Mouse (Mus musculus) kidney, embryonic 15.5 days (tissue): ENCODE data around the gene Dscaml1. TPM values are rescaled to one million over a fixed set of nuclear protein-coding genes. Genes with fewer than 3 reads are reported as not detected.

Experiments used
- ATAC-seq: fragments of 200-750 bp; cut with Nextera tagmentation; replicated peaks from 2 replicates; pipeline ENCODE4 v1.8.0; 2017; ENCODE audit warnings: moderate TSS enrichment; ENCODE audit not compliant: low FRiP score
- H3K27ac ChIP-seq: fragments of 300-500 bp; sonication (generic); 2 replicates; pipeline ENCODE4 v1.5.1; 2015; ENCODE audit warnings: mild to moderate bottlenecking, inconsistent platforms
- H3K27me3 ChIP-seq: fragments of 300-500 bp; sonication (generic); 2 replicates; pipeline ENCODE4 v1.6.1; 2015; ENCODE audit warnings: inconsistent platforms
- H3K36me3 ChIP-seq: fragments of 300-500 bp; sonication (generic); 2 replicates; pipeline ENCODE4 v1.6.1; 2015; ENCODE audit warnings: inconsistent platforms
- H3K4me1 ChIP-seq: fragments of 300-500 bp; sonication (generic); 2 replicates; pipeline ENCODE4 v1.6.1; 2015; ENCODE audit warnings: inconsistent platforms
- H3K4me2 ChIP-seq: fragments of 300-500 bp; sonication (generic); 2 replicates; pipeline ENCODE4 v1.6.1; 2015; ENCODE audit warnings: moderate library complexity, mild to moderate bottlenecking, inconsistent platforms
- H3K4me3 ChIP-seq: fragments of 300-500 bp; sonication (generic); replicated peaks from 2 replicates; pipeline ENCODE4 v1.5.1; 2015; ENCODE audit warnings: mild to moderate bottlenecking, inconsistent platforms
- H3K9ac ChIP-seq: fragments of 300-500 bp; sonication (generic); 2 replicates; pipeline ENCODE4 v1.6.1; 2015; ENCODE audit warnings: mild to moderate bottlenecking, inconsistent platforms
- H3K9me3 ChIP-seq: fragments of 300-500 bp; sonication (generic); replicated peaks from 2 replicates; pipeline ENCODE4 v1.6.1; 2016; ENCODE audit warnings: inconsistent platforms
- WGBS: fragments of 180-500 bp; shearing (Covaris S2); methylation state at CpG from one replicate; pipeline ENCODE4 v1.1.7; 2015; ENCODE audit warnings: mixed read lengths; 5-methylcytosine and 5-hydroxymethylcytosine counted together
- polyA plus RNA-seq: library from polyadenylated mRNA; unstranded; fragments of >200 nt; fragmentation: Nextera tagmentation; extraction: Ambion mirVana; gene quantifications from 2 replicates; pipeline ENCODE4 v1.2.1, GENCODE M21; 2015

Gene Dscaml1
- polyA plus RNA-seq, 1 experiment from 2014 or later: 0.13 TPM

- Histone ChIP-seq H3K9me3 (no peaks in the 10 kb centered on the region), H3K27me3 (no peaks in the 10 kb centered on the region), H3K36me3 (no peaks in the 10 kb centered on the region), H3K9ac (no peak overlapping the region), H3K27ac (no peak overlapping the region), H3K4me3 (no peak overlapping the region), H3K4me1 (no peaks in the 10 kb centered on the region), H3K4me2 (no peak overlapping the region)
- WGBS: 55% methylated on average over 6 of the region's 6 CpGs
- no peak for ATAC-seq
Measured at GRCm38 (mm10) chr9:45625889-45626446, 199.5 kb downstream of the Dscaml1 start.

- no peak overlapping the region for H3K4me3 ChIP-seq
- peak; percentile 29; the same call in 1 of the 2 replicates for ATAC-seq
- H3K4me1 ChIP-seq: peaks cover 9% of the 10 kb centered on the region
- H3K27ac ChIP-seq: 0 out of 2 replicates have a peak overlapping the region, but pooled peaks have one; percentile 37
- 38% methylated on average over 10 of the region's 10 CpGs for WGBS
- no peak overlapping the region for H3K9ac ChIP-seq
- no peaks in the 10 kb centered on the region for H3K9me3 ChIP-seq
- no peak overlapping the region for H3K4me2 ChIP-seq
- no peaks in the 10 kb centered on the region for H3K36me3 ChIP-seq
- no peaks in the 10 kb centered on the region for H3K27me3 ChIP-seq
Measured at GRCm38 (mm10) chr9:45632520-45632919, 206.1 kb downstream of the Dscaml1 start.

GRCm38 (mm10) chr9:45633036-45633435 is 206.6 kb downstream of the Dscaml1 start:
- no peak for ATAC-seq
- Histone ChIP-seq H3K4me2 (no peak overlapping the region), H3K4me1 (peaks cover 9% of the 10 kb centered on the region), H3K27ac (no peak overlapping the region), H3K4me3 (no peak overlapping the region), H3K9ac (no peak overlapping the region), H3K27me3 (no peaks in the 10 kb centered on the region), H3K36me3 (no peaks in the 10 kb centered on the region), H3K9me3 (no peaks in the 10 kb centered on the region)
- 45% methylated on average over 2 of the region's 2 CpGs for WGBS

- peaks cover 9% of the 10 kb centered on the region for H3K4me1 ChIP-seq
- H3K4me2 ChIP-seq: no peak overlapping the region
- WGBS: 72% methylated on average over 4 of the region's 4 CpGs
Measured at GRCm38 (mm10) chr9:45634978-45635377, 208.6 kb downstream of the Dscaml1 start.

GRCm38 (mm10) chr9:45637346-45637745 is 210.9 kb downstream of the Dscaml1 start:
- ATAC-seq: no peak
- Histone ChIP-seq H3K4me3 (no peak overlapping the region), H3K9ac (no peak overlapping the region), H3K27me3 (no peaks in the 10 kb centered on the region), H3K36me3 (no peaks in the 10 kb centered on the region), H3K4me1 (peaks cover 6% of the 10 kb centered on the region), H3K4me2 (no peak overlapping the region), H3K9me3 (no peaks in the 10 kb centered on the region), H3K27ac (no peak overlapping the region)
- WGBS: 41% methylated on average over 1 of the region's 1 CpGs

More at GRCm38 (mm10) chr9:45634978-45635377, 208.6 kb downstream of the Dscaml1 start:
- ATAC-seq: no peak
- H3K27me3 ChIP-seq: no peaks in the 10 kb centered on the region
- H3K9ac ChIP-seq: no peak overlapping the region
- no peaks in the 10 kb centered on the region for H3K36me3 ChIP-seq
- no peak overlapping the region for H3K27ac ChIP-seq
- no peaks in the 10 kb centered on the region for H3K9me3 ChIP-seq
- no peak overlapping the region for H3K4me3 ChIP-seq

GRCm38 (mm10) chr9:45638184-45638917 is 211.9 kb downstream of the Dscaml1 start:
- 76% methylated on average over 6 of the region's 6 CpGs for WGBS
- no peaks in the 10 kb centered on the region for H3K9me3 ChIP-seq
- H3K4me2 ChIP-seq: no peak overlapping the region
- no peaks in the 10 kb centered on the region for H3K4me1 ChIP-seq
- H3K36me3 ChIP-seq: no peaks in the 10 kb centered on the region
- no peak overlapping the region for H3K4me3 ChIP-seq
- H3K9ac ChIP-seq: no peak overlapping the region
- no peak overlapping the region for H3K27ac ChIP-seq
- no peak for ATAC-seq
- H3K27me3 ChIP-seq: no peaks in the 10 kb centered on the region

- 67% methylated on average over 6 of the region's 6 CpGs for WGBS
- H3K36me3 ChIP-seq: no peaks in the 10 kb centered on the region
- H3K4me3 ChIP-seq: no peak overlapping the region
- H3K9me3 ChIP-seq: no peaks in the 10 kb centered on the region; the same call in 1 of the 2 replicates
- H3K4me1 ChIP-seq: no peaks in the 10 kb centered on the region
- no peak overlapping the region for H3K27ac ChIP-seq
- H3K27me3 ChIP-seq: no peaks in the 10 kb centered on the region
- H3K9ac ChIP-seq: no peak overlapping the region
- ATAC-seq: no peak
- H3K4me2 ChIP-seq: no peak overlapping the region
Measured at GRCm38 (mm10) chr9:45644833-45645388, 218.5 kb downstream of the Dscaml1 start.

GRCm38 (mm10) chr9:45645526-45645925 is 219.1 kb downstream of the Dscaml1 start:
- ATAC-seq: no peak
- H3K4me1 ChIP-seq: no peaks in the 10 kb centered on the region
- no peaks in the 10 kb centered on the region; the same call in 1 of the 2 replicates for H3K9me3 ChIP-seq
- H3K4me2 ChIP-seq: no peak overlapping the region
- WGBS: 56% methylated on average over 6 of the region's 6 CpGs
- no peak overlapping the region for H3K27ac ChIP-seq
- H3K4me3 ChIP-seq: no peak overlapping the region
- H3K27me3 ChIP-seq: no peaks in the 10 kb centered on the region
- no peak overlapping the region for H3K9ac ChIP-seq
- no peaks in the 10 kb centered on the region for H3K36me3 ChIP-seq

- H3K36me3 ChIP-seq: no peaks in the 10 kb centered on the region
- WGBS: 61% methylated on average over 13 of the region's 13 CpGs
- H3K27me3 ChIP-seq: no peaks in the 10 kb centered on the region
- no peak overlapping the region for H3K4me2 ChIP-seq
- H3K4me3 ChIP-seq: no peak overlapping the region
- no peak overlapping the region for H3K9ac ChIP-seq
- no peak overlapping the region for H3K27ac ChIP-seq
- no peak for ATAC-seq
- H3K4me1 ChIP-seq: no peaks in the 10 kb centered on the region
- H3K9me3 ChIP-seq: no peaks in the 10 kb centered on the region; the same call in 1 of the 2 replicates
Measured at GRCm38 (mm10) chr9:45651078-45651809, 224.8 kb downstream of the Dscaml1 start.

GRCm38 (mm10) chr9:45651810-45652177 is 225.4 kb downstream of the Dscaml1 start:
- H3K27me3 ChIP-seq: no peaks in the 10 kb centered on the region
- no peaks in the 10 kb centered on the region for H3K4me1 ChIP-seq
- no peak overlapping the region for H3K4me3 ChIP-seq
- 65% methylated on average over 3 of the region's 3 CpGs for WGBS
- no peak for ATAC-seq
- H3K27ac ChIP-seq: no peak overlapping the region
- no peaks in the 10 kb centered on the region for H3K36me3 ChIP-seq
- H3K9me3 ChIP-seq: no peaks in the 10 kb centered on the region
- H3K9ac ChIP-seq: no peak overlapping the region
- no peak overlapping the region for H3K4me2 ChIP-seq

GRCm38 (mm10) chr9:45657172-45658062 is 231.0 kb downstream of the Dscaml1 start:
- no peak for ATAC-seq
- no peaks in the 10 kb centered on the region for H3K4me1 ChIP-seq
- no peak overlapping the region for H3K4me3 ChIP-seq
- H3K9me3 ChIP-seq: no peaks in the 10 kb centered on the region
- no peaks in the 10 kb centered on the region for H3K36me3 ChIP-seq
- H3K4me2 ChIP-seq: no peak overlapping the region
- no peak overlapping the region for H3K27ac ChIP-seq
- H3K27me3 ChIP-seq: no peaks in the 10 kb centered on the region
- no peak overlapping the region for H3K9ac ChIP-seq
- WGBS: 14% methylated on average over 7 of the region's 9 CpGs
